Mouse (Mus musculus): ENCODE data around the gene Plcl2. TPM values are rescaled to one million over a fixed set of nuclear protein-coding genes. Genes with fewer than 3 reads are reported as not detected.

The Plcl2 gene
- polyA plus RNA-seq, 1 experiment from 2014 or later: 2.4 TPM

DNA sequence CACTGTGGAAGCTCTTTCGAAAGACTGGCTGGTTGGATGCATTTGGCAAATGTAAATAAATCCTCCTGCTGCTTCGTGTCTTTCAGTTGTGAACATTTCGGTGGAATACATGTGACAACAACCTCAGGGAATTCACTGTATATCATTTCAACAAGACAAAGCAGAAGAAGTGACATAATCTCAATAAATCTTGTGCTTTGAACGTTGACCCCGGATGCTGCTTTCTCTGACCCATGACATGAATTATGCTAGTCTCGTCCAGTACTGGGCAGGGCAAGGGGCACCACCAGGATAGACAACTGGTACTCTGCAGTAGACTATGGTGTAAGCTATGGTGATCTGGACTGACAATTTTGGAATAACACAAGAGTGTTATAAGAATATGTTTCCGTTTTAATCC, 28.3 kb upstream of the Plcl2 start:
- ATAC-seq (ENCODE audit: low read depth): no peak
- H3K9ac ChIP-seq (ENCODE audit: low read length): no peak overlapping the region
- H3K9me3 ChIP-seq (ENCODE audit: control insufficient read depth, low read length): no peaks in the 10 kb centered on the region
- no peak overlapping the region for H3K27ac ChIP-seq (ENCODE audit: low read length)
- 57% methylated on average over 7 of the region's 7 CpGs for WGBS
- no peaks in the 10 kb centered on the region for H3K36me3 ChIP-seq (ENCODE audit: control insufficient read depth, insufficient read depth, low read length)
- no peak overlapping the region for H3K4me3 ChIP-seq (ENCODE audit: low read length)
- no peak overlapping the region for H3K4me2 ChIP-seq (ENCODE audit: low read depth, low read length)
- H3K27me3 ChIP-seq (ENCODE audit: control insufficient read depth, insufficient read depth, low read depth, low read length): no peaks in the 10 kb centered on the region
- H3K4me1 ChIP-seq (replicated peaks; ENCODE audit: control insufficient read depth, insufficient read depth, low read length): no peaks in the 10 kb centered on the region

DNA sequence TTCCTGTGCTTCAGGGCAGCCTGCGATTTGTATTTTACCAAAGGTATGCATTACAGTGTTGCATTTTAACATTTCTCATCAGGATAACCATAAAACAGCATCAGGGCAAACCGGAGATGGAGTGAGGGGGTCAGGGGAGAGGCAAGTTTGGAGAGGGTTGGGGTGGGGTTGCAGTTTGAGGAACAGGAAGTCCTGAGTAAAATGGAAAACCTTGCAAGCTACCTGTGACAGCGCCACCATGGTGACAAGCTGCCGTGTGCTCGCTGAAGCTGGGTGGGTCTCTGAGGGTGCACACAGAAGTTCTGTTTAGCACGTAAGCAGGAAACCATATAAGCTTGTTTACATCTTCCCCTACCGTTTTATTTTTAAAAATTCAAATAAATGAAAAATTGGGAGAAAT, 25.5 kb upstream of the Plcl2 start:
- Histone ChIP-seq H3K4me1 (replicated peaks; ENCODE audit: control insufficient read depth, insufficient read depth, low read length) (no peaks in the 10 kb centered on the region), H3K4me3 (ENCODE audit: low read length) (no peak overlapping the region), H3K27ac (ENCODE audit: low read length) (no peak overlapping the region), H3K4me2 (ENCODE audit: low read depth, low read length) (no peak overlapping the region), H3K36me3 (ENCODE audit: control insufficient read depth, insufficient read depth, low read length) (no peaks in the 10 kb centered on the region), H3K9me3 (ENCODE audit: control insufficient read depth, low read length) (no peaks in the 10 kb centered on the region), H3K27me3 (ENCODE audit: control insufficient read depth, insufficient read depth, low read depth, low read length) (no peaks in the 10 kb centered on the region), H3K9ac (ENCODE audit: low read length) (no peak overlapping the region)
- 72% methylated on average over 7 of the region's 7 CpGs for WGBS
- no peak for ATAC-seq (ENCODE audit: low read depth)

DNA sequence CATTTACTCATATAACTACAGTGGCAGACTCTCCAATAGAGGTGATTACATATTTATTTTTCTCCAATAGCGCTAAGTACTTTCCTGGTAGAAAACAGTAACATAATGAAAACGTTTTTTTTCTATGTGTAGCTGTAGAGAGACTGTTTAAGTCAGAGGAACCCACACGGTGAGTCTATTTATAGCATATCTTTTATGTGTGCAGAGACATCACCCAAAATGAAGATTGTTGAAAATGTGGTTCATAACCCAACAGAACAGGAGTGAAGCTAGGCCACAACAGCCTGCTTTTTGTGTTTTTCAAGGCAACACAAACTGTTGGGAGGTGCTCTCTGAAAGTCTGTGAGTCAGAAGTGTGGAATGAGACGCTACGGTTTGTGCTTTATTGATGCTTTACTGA, 24.2 kb upstream of the Plcl2 start:
- H3K4me2 ChIP-seq (ENCODE audit: low read depth, low read length): no peak overlapping the region
- H3K27ac ChIP-seq (ENCODE audit: low read length): no peak overlapping the region
- H3K36me3 ChIP-seq (ENCODE audit: control insufficient read depth, insufficient read depth, low read length): no peaks in the 10 kb centered on the region
- no peak overlapping the region for H3K4me3 ChIP-seq (ENCODE audit: low read length)
- no peak overlapping the region for H3K9ac ChIP-seq (ENCODE audit: low read length)
- 68% methylated on average over 5 of the region's 5 CpGs for WGBS
- no peaks in the 10 kb centered on the region for H3K27me3 ChIP-seq (ENCODE audit: control insufficient read depth, insufficient read depth, low read depth, low read length)
- H3K4me1 ChIP-seq (replicated peaks; ENCODE audit: control insufficient read depth, insufficient read depth, low read length): no peaks in the 10 kb centered on the region
- no peak for ATAC-seq (ENCODE audit: low read depth)
- no peaks in the 10 kb centered on the region for H3K9me3 ChIP-seq (ENCODE audit: control insufficient read depth, low read length)

DNA sequence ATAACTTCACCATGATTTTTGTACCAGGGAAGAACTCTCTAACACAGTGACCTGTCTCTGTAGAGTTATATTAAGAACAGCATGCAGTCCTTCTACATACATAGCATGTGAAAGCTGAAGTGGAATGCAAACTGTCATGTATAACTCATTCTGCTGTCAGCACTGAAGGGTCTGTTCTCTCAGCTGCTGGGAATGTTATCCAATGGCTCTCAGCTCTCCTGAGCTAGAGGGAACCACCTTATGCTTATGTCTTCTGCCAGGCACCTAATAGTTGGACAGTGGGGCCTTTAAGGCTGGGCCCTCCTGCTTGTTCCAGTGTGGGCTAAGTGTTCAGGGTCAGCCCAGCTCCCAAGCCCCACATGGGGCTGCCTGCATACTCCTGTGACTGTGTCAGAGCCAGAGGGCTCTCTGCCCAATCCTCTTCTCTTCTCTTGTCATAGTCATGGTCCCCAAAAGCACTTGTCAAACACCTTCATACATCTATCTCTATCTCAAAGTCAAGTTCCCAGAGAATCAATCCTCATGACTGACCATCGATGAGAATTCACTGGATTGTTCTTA, 22.1 kb upstream of the Plcl2 start:
- Histone ChIP-seq H3K9ac (ENCODE audit: low read length) (no peak overlapping the region), H3K27ac (ENCODE audit: low read length) (no peak overlapping the region), H3K9me3 (ENCODE audit: control insufficient read depth, low read length) (no peaks in the 10 kb centered on the region), H3K4me3 (ENCODE audit: low read length) (no peak overlapping the region), H3K4me1 (replicated peaks; ENCODE audit: control insufficient read depth, insufficient read depth, low read length) (no peaks in the 10 kb centered on the region), H3K36me3 (ENCODE audit: control insufficient read depth, insufficient read depth, low read length) (no peaks in the 10 kb centered on the region), H3K27me3 (ENCODE audit: control insufficient read depth, insufficient read depth, low read depth, low read length) (no peaks in the 10 kb centered on the region), H3K4me2 (ENCODE audit: low read depth, low read length) (no peak overlapping the region)
- ATAC-seq (ENCODE audit: low read depth): no peak
- WGBS: 87% methylated on average over 1 of the region's 1 CpGs

DNA sequence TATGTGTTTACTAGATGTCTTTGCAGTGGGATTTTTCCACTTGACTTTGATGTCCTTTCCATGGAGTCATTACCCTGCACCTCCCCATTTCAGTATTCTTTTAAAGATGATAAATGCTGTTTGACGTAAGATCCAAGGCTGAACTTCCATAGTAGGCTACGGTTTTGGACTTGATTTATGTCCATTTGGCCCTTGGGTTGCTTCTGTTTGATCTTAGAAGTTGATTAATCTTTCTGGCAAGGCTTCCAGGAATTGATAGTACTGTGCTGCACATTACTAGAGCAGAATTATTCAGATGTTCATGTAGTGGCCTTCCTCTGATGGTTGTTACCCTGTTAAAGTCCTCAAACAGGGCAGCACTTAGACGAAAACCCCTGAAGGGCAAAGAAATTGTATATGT, 21.5 kb upstream of the Plcl2 start:
- WGBS: 55% methylated on average over 3 of the region's 3 CpGs
- no peak for ATAC-seq (ENCODE audit: low read depth)

DNA sequence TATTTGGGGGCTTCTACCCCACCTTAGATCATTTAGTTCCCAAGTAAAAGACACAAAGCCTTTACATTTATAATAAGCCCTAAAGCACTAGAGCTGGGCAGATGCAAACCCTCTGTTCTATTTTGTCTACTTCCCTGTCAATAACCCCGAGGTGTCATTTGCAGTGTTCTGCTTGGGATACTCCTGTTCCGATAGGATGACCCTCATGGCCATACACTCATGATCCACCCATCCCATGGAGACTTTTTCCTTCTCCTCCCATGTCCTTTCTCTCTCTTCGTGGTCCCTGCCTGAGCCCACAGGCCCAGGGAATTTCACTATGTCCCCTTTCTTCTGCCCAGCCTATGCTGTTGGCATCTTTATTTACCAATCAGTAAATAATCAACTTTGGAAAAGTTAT, 20.8 kb upstream of the Plcl2 start:
- Histone ChIP-seq H3K4me3 (ENCODE audit: low read length) (no peak overlapping the region), H3K4me1 (replicated peaks; ENCODE audit: control insufficient read depth, insufficient read depth, low read length) (no peaks in the 10 kb centered on the region), H3K9me3 (ENCODE audit: control insufficient read depth, low read length) (no peaks in the 10 kb centered on the region), H3K4me2 (ENCODE audit: low read depth, low read length) (no peak overlapping the region), H3K36me3 (ENCODE audit: control insufficient read depth, insufficient read depth, low read length) (no peaks in the 10 kb centered on the region), H3K27me3 (ENCODE audit: control insufficient read depth, insufficient read depth, low read depth, low read length) (no peaks in the 10 kb centered on the region), H3K9ac (ENCODE audit: low read length) (no peak overlapping the region), H3K27ac (ENCODE audit: low read length) (no peak overlapping the region)
- ATAC-seq (ENCODE audit: low read depth): no peak
- 72% methylated on average over 3 of the region's 3 CpGs for WGBS

More for the DNA sequence above, 21.5 kb upstream of the Plcl2 start:
- Histone ChIP-seq H3K4me2 (ENCODE audit: low read depth, low read length) (no peak overlapping the region), H3K27ac (ENCODE audit: low read length) (no peak overlapping the region), H3K9me3 (ENCODE audit: control insufficient read depth, low read length) (no peaks in the 10 kb centered on the region), H3K4me3 (ENCODE audit: low read length) (no peak overlapping the region), H3K36me3 (ENCODE audit: control insufficient read depth, insufficient read depth, low read length) (no peaks in the 10 kb centered on the region), H3K9ac (ENCODE audit: low read length) (no peak overlapping the region), H3K4me1 (replicated peaks; ENCODE audit: control insufficient read depth, insufficient read depth, low read length) (no peaks in the 10 kb centered on the region), H3K27me3 (ENCODE audit: control insufficient read depth, insufficient read depth, low read depth, low read length) (no peaks in the 10 kb centered on the region)

DNA sequence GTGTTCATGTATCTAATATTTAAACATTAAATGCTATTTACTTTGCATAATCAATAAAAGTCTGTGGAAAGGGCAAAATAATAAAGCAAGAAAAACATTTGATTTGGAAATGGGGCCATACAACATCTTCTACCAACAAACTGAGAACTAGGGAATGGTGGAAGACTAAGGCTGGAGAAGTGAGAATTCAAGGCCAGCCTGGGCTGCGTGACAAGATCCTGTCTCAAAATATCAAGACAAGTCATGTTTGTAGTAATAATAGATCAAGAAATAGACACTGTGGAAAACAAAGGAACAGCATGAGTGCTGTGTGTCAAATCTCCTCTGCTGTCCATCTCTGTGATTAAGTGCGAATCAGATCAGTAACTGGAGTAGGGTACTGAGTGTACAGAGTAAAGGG, 20.3 kb upstream of the Plcl2 start:
- H3K9ac ChIP-seq (ENCODE audit: low read length): no peak overlapping the region
- H3K4me3 ChIP-seq (ENCODE audit: low read length): no peak overlapping the region
- H3K4me1 ChIP-seq (replicated peaks; ENCODE audit: control insufficient read depth, insufficient read depth, low read length): no peaks in the 10 kb centered on the region
- no peaks in the 10 kb centered on the region for H3K27me3 ChIP-seq (ENCODE audit: control insufficient read depth, insufficient read depth, low read depth, low read length)
- no peak for ATAC-seq (ENCODE audit: low read depth)
- no peaks in the 10 kb centered on the region for H3K36me3 ChIP-seq (ENCODE audit: control insufficient read depth, insufficient read depth, low read length)
- WGBS: 84% methylated on average over 2 of the region's 2 CpGs
- H3K9me3 ChIP-seq (ENCODE audit: control insufficient read depth, low read length): no peaks in the 10 kb centered on the region
- H3K4me2 ChIP-seq (ENCODE audit: low read depth, low read length): no peak overlapping the region
- no peak overlapping the region for H3K27ac ChIP-seq (ENCODE audit: low read length)

DNA sequence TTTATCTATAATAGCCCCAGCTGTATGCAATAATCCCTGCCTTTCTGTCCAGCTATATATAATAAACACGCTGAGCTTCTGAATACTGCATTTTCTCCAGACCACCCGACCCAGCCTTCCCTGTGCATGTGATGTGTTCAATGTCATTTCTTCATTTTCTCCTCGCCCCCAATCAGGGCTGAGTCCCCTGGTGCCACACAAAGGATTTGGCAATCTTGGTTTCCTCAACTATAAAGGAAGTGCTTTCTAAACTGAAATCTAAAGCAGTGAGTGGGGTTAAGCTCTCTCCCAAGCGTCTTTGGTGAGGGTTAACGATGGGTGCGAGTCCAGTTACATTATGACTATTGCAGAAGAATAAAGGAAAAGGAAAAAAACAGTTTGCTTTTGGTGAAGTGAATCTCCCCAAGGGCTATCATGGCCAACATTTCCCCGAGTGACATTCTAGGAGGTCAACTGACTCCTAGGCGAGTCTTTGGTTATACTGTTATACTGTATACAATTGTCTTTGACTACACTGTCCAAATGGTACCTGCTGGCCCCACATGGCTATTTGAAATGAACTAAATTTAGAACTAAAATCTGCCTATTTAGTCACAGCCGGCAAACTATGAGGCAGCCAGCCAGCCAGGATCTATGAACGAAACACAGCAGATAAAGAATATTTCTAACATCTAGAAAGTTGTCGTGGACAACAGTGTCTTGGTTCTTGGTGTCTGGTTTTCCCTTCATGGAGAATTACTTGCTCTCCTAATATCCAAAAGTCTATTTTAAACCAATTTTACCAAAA, 18.4 kb upstream of the Plcl2 start:
- H3K9ac ChIP-seq (ENCODE audit: low read length): no peak overlapping the region
- no peaks in the 10 kb centered on the region for H3K9me3 ChIP-seq (ENCODE audit: control insufficient read depth, low read length)
- no peak overlapping the region for H3K4me2 ChIP-seq (ENCODE audit: low read depth, low read length)
- no peak overlapping the region for H3K4me3 ChIP-seq (ENCODE audit: low read length)
- H3K27ac ChIP-seq (ENCODE audit: low read length): no peak overlapping the region
- no peaks in the 10 kb centered on the region for H3K27me3 ChIP-seq (ENCODE audit: control insufficient read depth, insufficient read depth, low read depth, low read length)
- no peak for ATAC-seq (ENCODE audit: low read depth)
- no peaks in the 10 kb centered on the region for H3K36me3 ChIP-seq (ENCODE audit: control insufficient read depth, insufficient read depth, low read length)
- 83% methylated on average over 11 of the region's 11 CpGs for WGBS
- H3K4me1 ChIP-seq (replicated peaks; ENCODE audit: control insufficient read depth, insufficient read depth, low read length): no peaks in the 10 kb centered on the region

DNA sequence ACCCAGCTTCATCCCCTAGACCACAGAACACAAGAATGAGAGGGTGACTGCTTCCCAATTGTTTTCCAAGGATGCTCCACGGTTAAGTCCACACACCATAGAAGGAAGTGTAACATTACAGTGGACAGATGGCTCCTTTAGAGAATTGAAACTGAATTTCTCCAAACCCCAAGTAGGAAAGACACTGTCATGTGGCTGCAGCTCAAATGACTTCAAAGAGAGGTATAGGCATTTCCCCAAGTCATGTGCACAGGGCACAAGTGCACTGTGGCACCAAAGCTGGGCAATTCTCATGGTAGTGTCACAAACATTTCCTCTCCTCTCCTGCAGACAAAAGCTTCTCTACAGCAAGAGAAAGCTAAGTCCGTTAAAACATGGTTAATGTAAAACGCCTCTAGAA, 17.7 kb upstream of the Plcl2 start:
- no peak overlapping the region for H3K4me2 ChIP-seq (ENCODE audit: low read depth, low read length)
- H3K4me3 ChIP-seq (ENCODE audit: low read length): no peak overlapping the region
- no peak overlapping the region for H3K27ac ChIP-seq (ENCODE audit: low read length)
- WGBS: 85% methylated on average over 3 of the region's 3 CpGs
- H3K27me3 ChIP-seq (ENCODE audit: control insufficient read depth, insufficient read depth, low read depth, low read length): no peaks in the 10 kb centered on the region
- no peak overlapping the region for H3K9ac ChIP-seq (ENCODE audit: low read length)
- no peak for ATAC-seq (ENCODE audit: low read depth)
- H3K9me3 ChIP-seq (ENCODE audit: control insufficient read depth, low read length): no peaks in the 10 kb centered on the region
- H3K36me3 ChIP-seq (ENCODE audit: control insufficient read depth, insufficient read depth, low read length): no peaks in the 10 kb centered on the region
- no peaks in the 10 kb centered on the region for H3K4me1 ChIP-seq (replicated peaks; ENCODE audit: control insufficient read depth, insufficient read depth, low read length)

Data from lung, embryonic 16.5 days (tissue).